Comparison of ENCODE assay signal across 12 mouse cellular contexts in genomic region chr12:103306224-103306623, GRCm38 (mm10). TPM values are rescaled to one million over a fixed set of nuclear protein-coding genes. Genes with fewer than 3 reads are reported as not detected.
A peak's percentile ranks its signal among the peaks of the same experiment; 100 is the strongest.
DNase-seq lines count a peak whose midpoint lies in the region; ATAC-seq and TF ChIP-seq lines count a peak whose summit lies in the region.
"Had no signal": no experiment of that assay in that cellular context is flagged by ENCODE, and none has a peak within 500 bp of the region (broad histone marks: within the 10 kb centered on the region; RNA-seq: fewer than 3 reads in every experiment).

No protein-coding gene starts in this region.

- H3K36me3 ChIP-seq in lung, embryonic 14.5 days (ENCODE audit: insufficient read depth) = no peaks in the 10 kb centered on the region
- H3K36me3 ChIP-seq in hindbrain, embryonic 12.5 days = no peaks in the 10 kb centered on the region
- H3K36me3 ChIP-seq: G1E had no signal

- 19% methylated on average over 2 of the region's 2 CpGs for WGBS in lung, embryonic 14.5 days
- 31% methylated on average over 2 of the region's 2 CpGs for WGBS in hindbrain, embryonic 12.5 days

- H3K4me2 ChIP-seq in lung, embryonic 14.5 days = no peak overlapping the region
- no peak overlapping the region for H3K4me2 ChIP-seq in hindbrain, embryonic 12.5 days (replicated peaks)

- H3K9ac ChIP-seq in lung, embryonic 14.5 days = no peak overlapping the region
- H3K9ac ChIP-seq in hindbrain, embryonic 12.5 days = no peak overlapping the region

- no peak for DNase-seq in frontal cortex, postnatal 10 days (ENCODE audit: low spot score in 2 of 2)
- peak; percentile 47 for DNase-seq in lung, embryonic 14.5 days
- no peak for DNase-seq in lung, postnatal 4 days
- DNase-seq in retina, embryonic 14.5 days (ENCODE audit: low spot score) = peak; percentile 64
- DNase-seq: cerebellum, adult 11-12 months had no signal

- H3K27ac ChIP-seq in lung, embryonic 14.5 days (ENCODE audit: low read depth) = no peak overlapping the region
- H3K27ac ChIP-seq in hindbrain, embryonic 12.5 days = no peak overlapping the region

- no peaks in the 10 kb centered on the region for H3K4me1 ChIP-seq in lung, embryonic 14.5 days (ENCODE audit: insufficient read depth)
- 0 out of 2 replicates have a peak, but pooled peaks cover 2% of the 10 kb centered on the region for H3K4me1 ChIP-seq in hindbrain, embryonic 12.5 days

- no peak overlapping the region for H3K4me3 ChIP-seq in lung, embryonic 14.5 days (ENCODE audit: low read depth, low read length)
- no peak overlapping the region for H3K4me3 ChIP-seq in hindbrain, embryonic 12.5 days

- TF ChIP-seq CTCF in lung, embryonic 14.5 days (IDR thresholded peaks at IDR 0.05; ENCODE audit: low read depth) = peak; percentile 41

- no peaks in the 10 kb centered on the region for H3K9me3 ChIP-seq in lung, embryonic 14.5 days (ENCODE audit: low read depth, low read length)
- H3K9me3 ChIP-seq in hindbrain, embryonic 12.5 days (replicated peaks) = no peaks in the 10 kb centered on the region

- no peaks in the 10 kb centered on the region for H3K27me3 ChIP-seq in lung, embryonic 14.5 days (ENCODE audit: insufficient read depth, low read length)
- peaks cover 10% of the 10 kb centered on the region for H3K27me3 ChIP-seq in hindbrain, embryonic 12.5 days

- ATAC-seq in frontal cortex, adult (ENCODE audit: low TSS enrichment) = peak; percentile 76
- ATAC-seq in lung, embryonic 14.5 days (ENCODE audit: insufficient read depth) = no peak
- ATAC-seq in hindbrain, embryonic 12.5 days (ENCODE audit: low FRiP score) = peak; percentile 29; the same call in 1 of the 2 replicates
- no peak for ATAC-seq in activated CD4-positive, CD25-positive, alpha-beta regulatory T cell, adult 4 months
- ATAC-seq in erythroblast, adult 5-6 weeks (replicated peaks; ENCODE audit: low FRiP score, poor library complexity, severe bottlenecking) = no peak

RNA-seq across cellular contexts. Expression of gene Fam181a, which starts 4.6 kb away (rescaled TPM):
- polyA plus RNA-seq in lung, embryonic 14.5 days (2014; fragmentation: Nextera tagmentation; extraction: Ambion mirVana) = 0.13 TPM in 1 of 2 replicates, not detected in the other
- 13.6 and 14.4 TPM in 2 replicates for polyA plus RNA-seq in hindbrain, embryonic 12.5 days (2016; fragmentation: Nextera tagmentation; extraction: Ambion mirVana)
- not detected for polyA plus RNA-seq in activated CD4-positive, CD25-positive, alpha-beta regulatory T cell, adult 4 months (2017; shearing (Covaris generic))
- not detected in 2 replicates for total RNA-seq in erythroblast, adult 5-6 weeks (2015; ENCODE audit: low replicate concordance)
- total RNA-seq in erythroblast, adult 5-6 weeks (2017; ENCODE audit: low replicate concordance) = not detected in 2 replicates
- total RNA-seq: gastrocnemius, adult 8-10 months; megakaryocyte, adult 5-6 weeks had no signal
- polyA plus RNA-seq: G1E had no signal

RNA-seq across cellular contexts. Expression of gene Asb2, which starts 49.6 kb away (rescaled TPM):
- 4.5 and 7.8 TPM in 2 replicates for polyA plus RNA-seq in lung, embryonic 14.5 days (2014; fragmentation: Nextera tagmentation; extraction: Ambion mirVana)
- polyA plus RNA-seq in hindbrain, embryonic 12.5 days (2016; fragmentation: Nextera tagmentation; extraction: Ambion mirVana) = 0.71 and 2.0 TPM in 2 replicates
- 10 to 100 TPM; 14.2 to 37.7 TPM for polyA plus RNA-seq in activated CD4-positive, CD25-positive, alpha-beta regulatory T cell, adult 4 months (2017; shearing (Covaris generic))
- 0.63 TPM in 1 of 2 replicates, not detected in the other for total RNA-seq in erythroblast, adult 5-6 weeks (2015; ENCODE audit: low replicate concordance)
- 0.09 and 0.28 TPM in 2 replicates for total RNA-seq in erythroblast, adult 5-6 weeks (2017; ENCODE audit: low replicate concordance)
- polyA plus RNA-seq: G1E had no signal

Comparison
In these comparisons a context has a peak if more than half of its experiments do, and no peak if none do; other contexts are left out.
1. DNase-seq: peak in lung, embryonic 14.5 days (single experiment) and retina, embryonic 14.5 days (single experiment); none in frontal cortex, postnatal 10 days (0 of 2) and lung, postnatal 4 days (0 of 2).
2. ATAC-seq: peak in frontal cortex, adult (single experiment) and hindbrain, embryonic 12.5 days (single experiment); none in lung, embryonic 14.5 days (single experiment), activated CD4-positive, CD25-positive, alpha-beta regulatory T cell, adult 4 months (single experiment) and erythroblast, adult 5-6 weeks (single experiment).
3. RNA of gene Fam181a, which starts 4.6 kb away (polyA plus RNA-seq): 13.6 to 14.4 TPM in hindbrain, embryonic 12.5 days; 0.13 TPM in lung, embryonic 14.5 days and not detected in activated CD4-positive, CD25-positive, alpha-beta regulatory T cell, adult 4 months; every median in the first group is over 10 times any median in the second.